Mouse (Mus musculus): ENCODE data around the gene Cflar.
"Not testable (repeated sequence)": the region's sequence is repeated elsewhere in the genome, so short reads cannot be mapped to it uniquely, and the experiment has no call there.

Gene Cflar

GRCm38 (mm10) chr1:58727747-58728589 is 16.7 kb downstream of the Cflar start:
- DNase-seq (ENCODE audit: low read depth) = no peak

- DNase-seq (ENCODE audit: low read depth) = no peak
Observed at GRCm38 (mm10) chr1:58728590-58728868, 17.2 kb downstream of the Cflar start.

DNA sequence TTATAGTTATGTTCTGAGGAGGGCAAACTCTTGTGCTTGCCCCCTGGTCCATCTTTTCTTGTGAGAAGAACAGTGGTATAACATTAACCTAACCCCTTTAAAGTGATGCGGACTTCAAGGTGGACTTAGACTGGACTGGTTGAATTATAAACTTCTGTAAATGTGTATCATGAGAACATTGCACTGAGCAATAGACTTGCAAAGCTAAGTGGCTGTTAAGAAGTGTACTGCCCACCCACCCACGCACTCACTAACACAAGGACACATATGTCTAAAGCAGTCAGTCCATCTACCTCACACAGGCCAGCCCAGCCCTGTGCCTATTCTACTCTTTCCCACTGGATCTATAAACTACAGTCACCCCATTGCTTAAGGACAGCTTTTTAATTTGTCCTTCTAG is 22.3 kb downstream of the Cflar start:
- no peak for DNase-seq (ENCODE audit: low read depth)

DNA sequence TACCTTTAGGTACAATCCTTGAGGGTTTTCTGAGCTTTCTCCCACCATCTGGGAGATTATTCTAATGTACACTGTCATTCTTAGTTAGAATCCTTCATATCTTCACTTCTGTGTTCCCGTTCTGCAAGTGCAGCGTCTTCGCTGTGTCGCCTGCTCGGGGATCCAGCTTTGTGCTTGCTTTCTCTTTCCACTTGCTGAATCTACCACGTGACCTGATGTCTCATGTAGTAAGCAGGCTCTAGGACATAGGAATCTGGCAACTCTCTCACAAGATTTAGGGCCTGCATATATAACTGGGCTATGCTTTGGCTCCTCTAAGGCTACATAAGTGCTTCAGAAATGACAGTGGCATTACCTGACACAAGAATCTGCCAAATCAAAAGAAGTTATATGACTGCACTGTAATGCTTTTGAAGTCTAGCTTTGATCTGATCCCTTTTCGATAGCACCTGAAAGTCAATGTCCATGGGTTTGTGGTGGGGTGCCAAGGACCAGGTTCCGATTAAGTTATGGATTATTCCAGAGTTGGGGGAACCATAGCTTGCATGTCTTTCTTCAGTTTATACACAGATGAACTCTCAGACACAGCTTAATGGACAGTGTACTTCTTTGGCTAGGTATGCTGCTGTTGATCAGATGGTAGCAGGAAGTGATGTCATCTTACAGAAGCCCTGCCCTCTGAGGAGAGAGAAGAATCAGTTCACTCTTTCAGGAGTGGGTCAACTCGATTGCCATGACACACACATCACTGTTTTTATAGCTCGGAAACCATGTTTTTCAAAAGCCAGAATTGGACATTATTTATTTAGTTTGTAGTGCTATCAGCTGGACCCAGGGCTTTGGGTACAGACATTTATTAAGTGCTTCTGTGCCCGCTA is 23.0 kb downstream of the Cflar start:
- DNase-seq (ENCODE audit: low read depth) = no peak

GRCm38 (mm10) chr1:58735962-58736361 is 24.7 kb downstream of the Cflar start:
- no peak for DNase-seq (ENCODE audit: low read depth)

DNA sequence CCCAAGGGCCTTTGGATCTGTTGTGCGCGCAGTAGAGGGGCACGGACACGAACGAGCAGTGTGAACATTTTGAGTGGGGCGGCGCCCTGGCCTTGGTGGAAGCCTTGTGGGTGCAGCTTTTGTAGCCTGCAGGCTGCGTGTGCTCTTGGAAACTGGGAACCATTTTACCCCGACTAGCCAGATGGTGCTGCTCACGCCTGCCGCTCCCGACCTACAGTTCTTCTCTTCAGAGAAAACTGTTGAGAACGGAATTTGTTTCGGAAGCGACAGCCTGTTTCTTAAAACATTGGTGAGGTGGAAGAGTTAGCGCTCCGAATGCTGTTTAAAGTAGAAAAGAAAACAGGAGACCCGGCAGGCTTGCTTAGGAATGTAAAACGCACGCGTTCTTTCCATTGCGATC is 25.7 kb downstream of the Cflar start:
- no peak for DNase-seq (ENCODE audit: low read depth)

- DNase-seq (ENCODE audit: low read depth) = no peak
Observed at GRCm38 (mm10) chr1:58739529-58739928, 28.2 kb downstream of the Cflar start.

GRCm38 (mm10) chr1:58742571-58743021 is 31.3 kb downstream of the Cflar start:
- peak; percentile 85 for DNase-seq (ENCODE audit: low read depth)

GRCm38 (mm10) chr1:58743252-58743651 is 31.9 kb downstream of the Cflar start:
- DNase-seq (ENCODE audit: low read depth) = no peak

- peak; percentile 54 for DNase-seq (ENCODE audit: low read depth)
Observed at GRCm38 (mm10) chr1:58744645-58745044, 33.3 kb downstream of the Cflar start.

- peak; percentile 76 for DNase-seq (ENCODE audit: low read depth)
Observed at GRCm38 (mm10) chr1:58746880-58747279, 35.6 kb downstream of the Cflar start.

- DNase-seq (ENCODE audit: low read depth) = no peak
Observed at GRCm38 (mm10) chr1:58759451-58759850, 48.1 kb downstream of the Cflar start.

GRCm38 (mm10) chr1:58760581-58760980 is 49.3 kb downstream of the Cflar start:
- no peak for DNase-seq (ENCODE audit: low read depth)

DNA sequence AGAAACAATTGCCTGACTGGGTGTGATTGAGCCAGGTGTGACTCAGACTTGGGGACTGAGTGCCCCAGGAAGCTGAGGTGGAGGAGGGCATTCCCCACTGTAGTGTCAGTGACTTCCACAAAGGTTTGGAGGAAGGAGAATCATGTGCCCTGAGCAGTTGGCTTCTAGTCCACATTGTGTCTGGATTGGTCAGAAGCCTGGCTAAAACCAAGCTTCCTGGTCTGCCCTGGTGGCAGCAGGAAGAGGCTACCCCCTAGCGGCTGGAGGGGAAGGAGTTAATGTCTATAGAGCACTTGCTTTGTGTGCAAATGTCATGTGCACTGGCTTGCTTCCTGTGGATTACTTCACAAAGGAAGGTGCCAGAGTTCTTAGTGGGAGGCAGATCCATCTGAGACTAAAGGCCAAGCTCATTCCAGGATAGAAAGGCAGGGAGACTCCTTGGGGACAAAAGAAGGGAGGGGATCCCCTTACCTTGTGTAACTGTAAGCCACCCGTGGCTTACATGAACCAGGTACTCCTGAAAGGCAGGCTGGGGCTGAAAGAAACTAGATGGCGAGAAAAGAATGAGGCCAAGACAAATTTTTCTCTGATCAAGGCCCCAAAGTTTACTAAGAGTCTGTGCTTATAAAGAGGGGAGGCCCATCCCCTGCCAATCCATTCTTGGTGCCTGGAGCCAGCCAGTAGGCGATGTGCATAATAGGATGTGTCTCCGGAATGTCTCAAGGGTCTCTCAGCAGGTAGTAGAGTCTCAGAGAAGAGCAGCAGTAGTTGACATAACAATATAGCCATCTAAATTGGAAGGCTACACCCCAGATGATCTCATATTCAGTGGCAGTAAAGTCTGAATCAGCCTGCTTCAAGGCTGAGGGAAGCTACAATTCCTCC is 50.3 kb downstream of the Cflar start:
- DNase-seq (ENCODE audit: low read depth) = peak; percentile 67

GRCm38 (mm10) chr1:58762576-58762975 is 51.3 kb downstream of the Cflar start:
- DNase-seq (ENCODE audit: low read depth) = no peak

DNA sequence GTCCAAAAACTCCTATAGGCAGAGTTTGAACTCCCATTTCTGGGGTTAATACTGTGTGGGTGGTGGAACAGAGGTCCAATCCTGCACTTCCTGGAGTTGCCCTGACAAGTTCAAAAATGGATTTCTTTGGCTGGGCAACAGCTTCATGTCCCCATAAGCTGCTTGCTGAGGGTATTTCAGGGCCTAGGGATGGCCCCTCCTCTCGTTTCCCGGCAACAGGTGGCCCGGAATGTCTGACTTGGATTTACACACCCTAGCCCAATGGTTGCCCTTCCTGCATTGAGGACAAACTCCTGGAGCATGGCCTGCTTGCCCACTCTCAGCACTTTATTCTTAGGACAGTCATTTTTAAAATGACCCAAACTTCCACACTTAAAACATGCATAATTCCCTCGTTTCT is 55.1 kb downstream of the Cflar start:
- not testable (repeated sequence) for DNase-seq (ENCODE audit: low read depth)

DNA sequence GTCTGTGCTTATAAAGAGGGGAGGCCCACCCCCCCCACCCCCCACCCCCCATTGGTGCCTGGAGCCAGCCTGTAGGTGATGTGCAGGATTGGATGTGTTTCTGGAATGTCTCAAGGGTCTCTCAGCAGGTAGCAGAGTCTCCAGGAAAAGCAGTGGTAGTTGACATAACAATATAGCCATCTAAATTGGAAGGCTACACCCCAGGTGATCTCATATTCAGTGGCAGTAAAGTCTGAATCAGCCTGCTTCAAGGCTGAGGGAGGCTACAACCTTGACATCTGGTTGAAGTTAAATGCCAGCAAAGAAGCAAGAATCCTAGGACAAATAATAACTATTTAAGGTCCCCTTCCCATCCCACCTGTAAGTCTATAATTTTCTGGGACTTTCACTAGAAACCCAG is 57.8 kb downstream of the Cflar start:
- DNase-seq (ENCODE audit: low read depth) = no peak

DNA sequence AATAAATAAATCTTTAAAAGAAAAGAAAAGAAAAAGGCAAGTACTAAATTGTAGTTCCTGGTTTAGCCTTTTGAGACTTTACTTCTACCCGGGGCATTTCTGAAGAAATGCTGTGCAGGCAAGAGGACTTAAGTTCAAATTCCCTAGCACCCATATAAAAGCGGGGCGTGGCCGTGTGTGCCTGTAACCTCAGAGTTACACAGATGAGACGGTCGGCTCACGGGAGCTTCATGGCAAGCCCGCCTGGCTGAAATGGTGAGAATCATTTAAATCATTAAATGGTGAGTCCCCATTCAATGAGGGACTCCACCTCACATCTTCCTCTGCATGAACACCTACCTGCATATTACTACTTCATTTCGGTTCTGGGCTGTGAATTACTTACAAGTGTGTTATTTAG is 58.4 kb downstream of the Cflar start:
- DNase-seq (ENCODE audit: low read depth) = no peak

- DNase-seq (ENCODE audit: low read depth) = peak; percentile 85
Observed at GRCm38 (mm10) chr1:58770111-58770720, 58.9 kb downstream of the Cflar start.

- peak; percentile 23 for DNase-seq (ENCODE audit: low read depth)
Observed at GRCm38 (mm10) chr1:58772084-58772483, 60.8 kb downstream of the Cflar start.

DNA sequence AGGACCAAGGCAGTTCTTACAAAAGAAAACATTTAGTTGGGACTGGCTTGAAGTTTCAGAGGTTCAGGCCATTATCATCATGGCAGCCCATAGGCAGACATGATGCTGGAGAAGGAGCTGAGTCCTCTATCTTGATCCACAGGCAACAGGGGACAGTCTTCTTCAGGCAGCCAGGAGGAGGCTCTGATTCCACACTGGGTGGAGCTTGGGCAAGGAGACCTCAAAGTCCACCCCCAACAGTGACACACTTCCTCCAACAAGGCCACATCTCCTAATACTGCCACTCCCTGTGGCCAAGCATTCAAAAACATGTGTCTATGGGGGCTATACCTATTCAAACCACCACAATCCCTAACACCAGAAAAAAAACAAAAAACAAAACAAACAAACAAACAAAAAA is 62.0 kb downstream of the Cflar start:
- DNase-seq (ENCODE audit: low read depth) = no peak

DNA sequence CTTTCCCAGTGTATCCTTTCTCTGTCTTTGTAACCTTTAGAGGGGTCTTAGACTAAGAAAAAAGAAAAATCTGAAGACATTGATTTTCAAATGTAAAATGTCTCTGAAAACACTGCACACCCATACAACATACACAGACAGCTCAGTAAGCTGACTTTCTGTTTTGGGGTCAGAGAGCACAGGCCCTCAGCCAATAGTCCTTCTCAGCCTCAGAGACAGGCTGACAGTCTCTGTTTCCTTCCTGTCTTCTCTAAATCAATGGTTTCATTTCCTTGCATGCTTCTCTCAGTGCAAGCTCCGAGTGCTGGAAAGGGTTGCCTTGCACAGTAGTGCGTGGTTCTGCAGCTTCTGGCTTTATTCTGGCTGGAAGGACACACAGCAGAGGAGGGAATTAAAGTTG is 62.6 kb downstream of the Cflar start:
- peak; percentile 24 for DNase-seq (ENCODE audit: low read depth)

Measured in NIH3T3 (cell line).